Mouse (Mus musculus) midbrain, postnatal 0 days (tissue): ENCODE results near the gene Ppp4r1. TPM values are rescaled to one million over a fixed set of nuclear protein-coding genes. Genes with fewer than 3 reads are reported as not detected.

Source experiments
- ATAC-seq: fragments of 200-750 bp; cut with Nextera tagmentation; 2 replicates; pipeline ENCODE4 v1.8.0; 2017; ENCODE audit warnings: moderate number of reproducible peaks, mild to moderate bottlenecking, moderate TSS enrichment, moderate library complexity; ENCODE audit not compliant: low FRiP score
- DNase-seq: peaks from one replicate; pipeline ENCODE4 v3.0.0-alpha.2; 2015; ENCODE audit warnings: low spot score
- H3K27ac ChIP-seq: fragments of 300-500 bp; sonication (generic); 2 replicates; pipeline ENCODE4 v1.5.1; 2014; ENCODE audit warnings: low read depth, mild to moderate bottlenecking, low read length, mixed read lengths
- H3K27me3 ChIP-seq: fragments of 300-500 bp; sonication (generic); 2 replicates; pipeline ENCODE4 v1.6.1; 2014; ENCODE audit warnings: low read length, control low read depth, mixed read lengths; ENCODE audit not compliant: insufficient read depth
- H3K36me3 ChIP-seq: fragments of 300-500 bp; sonication (generic); 2 replicates; pipeline ENCODE4 v1.6.1; 2014; ENCODE audit warnings: low read length, control low read depth, mixed read lengths; ENCODE audit not compliant: insufficient read depth
- H3K4me1 ChIP-seq: fragments of 300-500 bp; sonication (generic); 2 replicates; pipeline ENCODE4 v1.6.1; 2014; ENCODE audit warnings: mild to moderate bottlenecking, control low read depth, antibody characterized with exemption, low read length, mixed read lengths; ENCODE audit not compliant: insufficient read depth
- H3K4me2 ChIP-seq: fragments of 300-500 bp; sonication (generic); 2 replicates; pipeline ENCODE4 v1.6.1; 2014; ENCODE audit warnings: low read depth, mild to moderate bottlenecking, low read length, mixed read lengths; ENCODE audit not compliant: poor library complexity, severe bottlenecking
- H3K4me3 ChIP-seq: fragments of 300-500 bp; sonication (generic); 2 replicates; pipeline ENCODE4 v1.5.1; 2014; ENCODE audit warnings: low read depth, mild to moderate bottlenecking, low read length, moderate library complexity
- H3K9ac ChIP-seq: fragments of 300-500 bp; sonication (generic); replicated peaks from 2 replicates; pipeline ENCODE4 v1.6.1; 2014; ENCODE audit warnings: mild to moderate bottlenecking, low read length, moderate library complexity, mixed read lengths; ENCODE audit not compliant: poor library complexity, severe bottlenecking
- H3K9me3 ChIP-seq: fragments of 300-500 bp; sonication (generic); 2 replicates; pipeline ENCODE4 v1.6.1; 2016; ENCODE audit warnings: low read length, control low read depth
- CTCF ChIP-seq: IDR thresholded peaks from 2 replicates; pipeline ENCODE4 v1.5.1; 2016; ENCODE audit warnings: antibody characterized with exemption, mild to moderate bottlenecking
- WGBS: fragments of 180-500 bp; shearing (Covaris S2); extraction: QIAGEN DNeasy Blood & Tissue Kit; methylation state at CpG from one replicate; pipeline ENCODE4 v1.1.7; 2014; 5-methylcytosine and 5-hydroxymethylcytosine counted together
- polyA plus RNA-seq: library from polyadenylated mRNA; unstranded; fragments of >200 nt; fragmentation: Nextera tagmentation; extraction: Ambion mirVana; gene quantifications from 2 replicates; pipeline ENCODE4 v1.2.1, GENCODE M21; 2015
- total RNA-seq: library from RNA; depleted of rRNA; stranded (reverse); fragments of >200 nt; gene quantifications from 2 replicates; pipeline ENCODE4 v1.2.3, GENCODE M21; 2014

The Ppp4r1 gene
- total and polyA plus RNA-seq, 2 experiments from 2014 or later = 28.6 to 45.6 TPM

GRCm38 (mm10) chr17:65869720-65870119 lies 87.3 kb downstream of the Ppp4r1 start:
- WGBS = 89% methylated on average over 9 of the region's 10 CpGs
- TF ChIP-seq CTCF = no peak
- H3K9me3 ChIP-seq = no peaks in the 10 kb centered on the region
- H3K36me3 ChIP-seq = peaks cover 10% of the 10 kb centered on the region
- no peak for DNase-seq
- no peak for ATAC-seq
- no peak overlapping the region for H3K27ac ChIP-seq
- peaks cover 5% of the 10 kb centered on the region for H3K4me1 ChIP-seq
- no peak overlapping the region for H3K4me2 ChIP-seq
- no peak overlapping the region for H3K9ac ChIP-seq
- no peak overlapping the region for H3K4me3 ChIP-seq
- no peaks in the 10 kb centered on the region for H3K27me3 ChIP-seq

- Histone ChIP-seq H3K9me3 (no peaks in the 10 kb centered on the region), H3K27ac (no peak overlapping the region), H3K36me3 (peaks cover 10% of the 10 kb centered on the region), H3K9ac (no peak overlapping the region), H3K27me3 (no peaks in the 10 kb centered on the region), H3K4me3 (no peak overlapping the region), H3K4me1 (peaks cover 5% of the 10 kb centered on the region), H3K4me2 (no peak overlapping the region)
- WGBS = 43% methylated on average over 4 of the region's 4 CpGs
- TF ChIP-seq CTCF = peak; percentile 73
- ATAC-seq (no peak), DNase-seq (peak; percentile 54)
Observed at GRCm38 (mm10) chr17:65870146-65870545, 87.8 kb downstream of the Ppp4r1 start.

DNA sequence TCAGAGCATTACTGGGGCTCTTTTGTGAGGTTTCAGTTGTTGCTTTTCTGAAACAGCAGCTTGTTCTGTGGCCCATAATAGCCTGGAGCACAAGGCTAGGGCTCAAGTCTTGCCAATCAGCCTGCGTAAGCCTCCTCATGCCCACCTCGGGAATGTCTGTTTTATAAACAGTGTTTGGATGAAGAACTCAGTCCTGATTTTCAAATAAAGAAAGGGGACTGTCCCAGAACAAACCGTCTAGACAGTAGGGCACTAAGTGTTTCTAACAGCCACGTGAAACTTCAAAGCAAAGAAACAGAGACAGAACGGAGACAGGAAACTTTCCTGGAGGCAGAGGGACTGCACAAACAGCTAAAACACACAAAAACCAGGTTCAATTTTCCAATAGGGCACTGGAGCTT lies 89.3 kb downstream of the Ppp4r1 start:
- WGBS = 30% methylated on average over 5 of the region's 5 CpGs
- ATAC-seq (no peak), DNase-seq (no peak)
- peaks cover 5% of the 10 kb centered on the region for H3K4me1 ChIP-seq
- no peak overlapping the region for H3K4me3 ChIP-seq
- no peak overlapping the region for H3K9ac ChIP-seq
- H3K9me3 ChIP-seq = no peaks in the 10 kb centered on the region
- H3K27me3 ChIP-seq = no peaks in the 10 kb centered on the region
- peak overlapping the region; percentile 26; the same call in 1 of the 2 replicates for H3K27ac ChIP-seq
- no peak overlapping the region for H3K4me2 ChIP-seq
- H3K36me3 ChIP-seq = peaks cover 6% of the 10 kb centered on the region; the same call in 1 of the 2 replicates
- no peak for TF ChIP-seq CTCF

DNA sequence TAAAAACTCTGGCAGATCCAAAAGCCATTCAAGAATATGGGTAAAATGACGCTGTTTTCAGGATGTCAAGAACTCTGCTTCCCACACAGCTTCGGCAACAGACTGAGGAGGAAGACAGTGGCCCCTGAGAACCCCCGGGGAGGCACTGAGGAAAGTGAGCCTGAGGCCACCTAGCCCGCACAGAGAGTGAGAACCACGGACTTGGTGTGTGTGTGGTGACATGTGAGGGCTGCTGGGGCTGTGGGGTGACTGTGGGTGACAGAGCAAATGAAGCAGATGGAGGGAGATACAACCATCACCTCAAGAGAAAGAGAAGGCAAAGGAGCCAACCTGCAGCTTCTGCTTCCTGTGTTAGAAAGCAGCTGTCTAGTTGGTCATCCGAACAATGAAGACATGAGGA lies 89.7 kb downstream of the Ppp4r1 start:
- H3K9ac ChIP-seq = no peak overlapping the region
- ATAC-seq = no peak
- no peak for TF ChIP-seq CTCF
- no peak for DNase-seq
- peaks cover 5% of the 10 kb centered on the region for H3K4me1 ChIP-seq
- H3K9me3 ChIP-seq = no peaks in the 10 kb centered on the region
- H3K27ac ChIP-seq = 0 out of 2 replicates have a peak overlapping the region, but pooled peaks have one; percentile 26
- H3K27me3 ChIP-seq = no peaks in the 10 kb centered on the region
- no peak overlapping the region for H3K4me2 ChIP-seq
- peaks cover 6% of the 10 kb centered on the region; the same call in 1 of the 2 replicates for H3K36me3 ChIP-seq
- no peak overlapping the region for H3K4me3 ChIP-seq
- 63% methylated on average over 6 of the region's 6 CpGs for WGBS

DNA sequence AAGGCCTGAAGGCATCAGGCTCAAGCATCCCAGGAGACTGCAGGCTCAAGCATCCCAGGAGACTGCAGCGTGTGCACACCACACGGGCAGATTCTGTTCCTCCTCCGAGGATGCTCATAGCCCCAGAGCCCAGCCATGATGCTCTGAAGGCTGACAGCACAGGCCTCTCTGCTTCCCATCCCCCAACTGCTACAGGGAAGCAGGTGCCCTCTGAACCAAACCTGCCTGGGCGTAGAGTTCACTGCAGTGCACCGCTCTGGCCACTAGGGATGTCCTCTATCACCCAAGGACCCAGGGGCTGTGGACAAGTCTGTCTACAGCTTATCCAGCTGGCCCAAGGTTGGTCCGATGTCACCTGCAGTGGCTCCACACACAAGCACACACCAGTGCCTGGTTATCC lies 90.3 kb downstream of the Ppp4r1 start:
- Histone ChIP-seq H3K4me2 (no peak overlapping the region), H3K9ac (no peak overlapping the region), H3K27me3 (no peaks in the 10 kb centered on the region), H3K4me1 (peaks cover 5% of the 10 kb centered on the region), H3K9me3 (no peaks in the 10 kb centered on the region), H3K4me3 (no peak overlapping the region), H3K36me3 (0 out of 2 replicates have a peak, but pooled peaks cover under 1% of the 10 kb centered on the region), H3K27ac (no peak overlapping the region)
- WGBS = 37% methylated on average over 6 of the region's 6 CpGs
- peak; percentile 60 for TF ChIP-seq CTCF
- DNase-seq (peak; percentile 24), ATAC-seq (no peak)

DNA sequence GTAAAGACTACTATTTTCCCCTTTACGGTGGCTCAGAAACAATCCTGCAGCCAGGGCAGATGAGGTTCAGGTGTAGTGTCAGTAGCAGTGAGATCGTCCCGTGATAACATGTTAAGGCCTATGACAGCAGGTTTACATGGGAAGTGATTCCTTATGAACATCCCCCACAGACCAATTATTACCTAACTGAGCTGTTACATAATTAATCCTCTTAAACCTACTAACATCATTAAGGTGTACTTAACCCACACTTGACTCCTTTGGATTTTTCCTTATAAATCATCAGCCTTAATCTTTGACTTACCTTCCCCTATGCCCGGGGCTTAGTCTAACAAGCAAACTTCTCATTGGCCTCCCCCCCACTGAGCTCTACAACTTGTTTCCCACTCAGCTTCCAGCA lies 90.8 kb downstream of the Ppp4r1 start:
- 86% methylated on average over 4 of the region's 4 CpGs for WGBS
- no peak for DNase-seq
- Histone ChIP-seq H3K27ac (no peak overlapping the region), H3K4me1 (peaks cover 5% of the 10 kb centered on the region), H3K36me3 (no peaks in the 10 kb centered on the region), H3K4me3 (no peak overlapping the region), H3K4me2 (no peak overlapping the region), H3K9me3 (no peaks in the 10 kb centered on the region), H3K9ac (no peak overlapping the region), H3K27me3 (no peaks in the 10 kb centered on the region)
- ATAC-seq = no peak
- no peak for TF ChIP-seq CTCF
